Mouse (Mus musculus) MEL (cell line): ENCODE results near the gene Fam166b. TPM values are rescaled to one million over a fixed set of nuclear protein-coding genes. Genes with fewer than 3 reads are reported as not detected.
A peak's percentile ranks its signal among the peaks of the same experiment; 100 is the strongest.

ENCODE experiments used
- DNase-seq: peaks from one replicate; pipeline ENCODE4 v3.0.0; 2011; ENCODE audit warnings: low read depth, low spot score
- H3K27ac ChIP-seq: 2 replicates; pipeline ENCODE4 v1.5.1; 2012; ENCODE audit warnings: low read depth, mild to moderate bottlenecking, control low read depth, low read length, moderate library complexity; ENCODE audit not compliant: control insufficient read depth
- H3K27me3 ChIP-seq, 2 experiments: fragments of 150-350 bp in 1 of 2; sonication (generic) in 1 of 2; 2 replicates each; pipeline ENCODE4 v1.6.1; 2012; ENCODE audit warnings: low read length in 2 of 2, mild to moderate bottlenecking in 2 of 2, improper control_type of control experiment in 1 of 2, moderate library complexity in 1 of 2; ENCODE audit not compliant: insufficient read depth in 2 of 2, control insufficient read depth in 1 of 2
- H3K36me3 ChIP-seq, 2 experiments: 2 replicates each; pipeline ENCODE4 v1.6.1; 2012 to 2014; ENCODE audit warnings: low read length in 2 of 2, improper control_type of control experiment in 1 of 2, inconsistent platforms in 1 of 2, mild to moderate bottlenecking in 1 of 2; ENCODE audit not compliant: insufficient read depth in 2 of 2, control insufficient read depth in 1 of 2
- H3K4me1 ChIP-seq, 2 experiments: fragments of 150-350 bp in 1 of 2; sonication (generic) in 1 of 2; 2 replicates each; pipeline ENCODE4 v1.6.1; 2012; ENCODE audit warnings: low read length in 2 of 2, improper control_type of control experiment in 1 of 2, mild to moderate bottlenecking in 1 of 2; ENCODE audit not compliant: insufficient read depth in 2 of 2, control insufficient read depth in 1 of 2
- H3K4me3 ChIP-seq, 2 experiments: fragments of 150-350 bp in 1 of 2; sonication (generic) in 1 of 2; 2 replicates each; pipeline ENCODE4 v1.5.1; 2012; ENCODE audit warnings: low read depth in 2 of 2, low read length in 2 of 2, mild to moderate bottlenecking in 2 of 2, moderate library complexity in 2 of 2, control low read depth in 1 of 2, improper control_type of control experiment in 1 of 2; ENCODE audit not compliant: control insufficient read depth in 1 of 2, insufficient read depth in 1 of 2
- H3K79me2 ChIP-seq: 2 replicates; pipeline ENCODE4 v1.6.1; 2012; ENCODE audit warnings: mild to moderate bottlenecking, low read length, moderate library complexity; ENCODE audit not compliant: control insufficient read depth, poor library complexity, insufficient read depth
- H3K9ac ChIP-seq: 2 replicates; pipeline ENCODE4 v1.6.1; 2012; ENCODE audit warnings: low read depth, mild to moderate bottlenecking, control low read depth, low read length, moderate library complexity; ENCODE audit not compliant: control insufficient read depth, poor library complexity, severe bottlenecking
- H3K9me3 ChIP-seq: fragments of 150-350 bp; sonication (generic); replicated peaks from 2 replicates; pipeline ENCODE4 v1.6.1; 2012; ENCODE audit warnings: mild to moderate bottlenecking, low read length, improper control_type of control experiment, moderate library complexity; ENCODE audit not compliant: insufficient read depth
- CTCF ChIP-seq, 3 experiments: IDR thresholded peaks in 2 of 3; conservative IDR thresholded peaks in 1 of 3; 2 replicates each; pipeline ENCODE4 v1.5.1; 2011 to 2012; ENCODE audit warnings: low read length in 3 of 3, low read depth in 2 of 3, mild to moderate bottlenecking in 2 of 3, improper control_type of control experiment in 1 of 3, inconsistent platforms in 1 of 3, mixed read lengths in 1 of 3, moderate library complexity in 1 of 3; ENCODE audit not compliant: control insufficient read depth in 1 of 3, insufficient read depth in 1 of 3, poor library complexity in 1 of 3, severe bottlenecking in 1 of 3
- ETS1 ChIP-seq: IDR thresholded peaks from 2 replicates; pipeline ENCODE4 v1.6.1; 2012; ENCODE audit warnings: low read depth, mild to moderate bottlenecking, inconsistent platforms, low read length, improper control_type of control experiment, moderate library complexity
- GATA1 ChIP-seq: IDR thresholded peaks from 2 replicates; pipeline ENCODE4 v1.6.1; 2011; ENCODE audit warnings: low read depth, low read length, improper control_type of control experiment
- HCFC1 ChIP-seq: IDR thresholded peaks from 2 replicates; pipeline ENCODE4 v1.6.1; 2012; ENCODE audit warnings: low read depth, mild to moderate bottlenecking, inconsistent platforms, low read length, improper control_type of control experiment, moderate library complexity
- MAFK ChIP-seq: IDR thresholded peaks from 2 replicates; pipeline ENCODE4 v1.6.1; 2011; ENCODE audit warnings: low read depth, mild to moderate bottlenecking, low read length, improper control_type of control experiment, borderline replicate concordance
- MAX ChIP-seq: IDR thresholded peaks from 2 replicates; pipeline ENCODE4 v1.6.1; 2011; ENCODE audit warnings: low read length, improper control_type of control experiment
- MEF2A ChIP-seq: IDR thresholded peaks from 2 replicates; pipeline ENCODE4 v1.6.1; 2014; ENCODE audit warnings: low read depth, mild to moderate bottlenecking, inconsistent platforms, low read length, improper control_type of control experiment; ENCODE audit not compliant: poor library complexity, insufficient replicate concordance, severe bottlenecking; ENCODE audit errors: extremely low read depth
- NELFE ChIP-seq: IDR thresholded peaks from 2 replicates; pipeline ENCODE4 v1.6.1; 2011; ENCODE audit warnings: low read depth, low read length, improper control_type of control experiment
- NRF1 ChIP-seq: IDR thresholded peaks from 2 replicates; pipeline ENCODE4 v1.6.1; 2014; ENCODE audit warnings: low read depth, mild to moderate bottlenecking, inconsistent platforms, low read length, improper control_type of control experiment, moderate library complexity; ENCODE audit not compliant: poor library complexity, insufficient read depth, severe bottlenecking
- RAD21 ChIP-seq: IDR thresholded peaks from 2 replicates; pipeline ENCODE4 v1.6.1; 2011; ENCODE audit warnings: mild to moderate bottlenecking, low read depth, low read length, improper control_type of control experiment
- RCOR1 ChIP-seq: IDR thresholded peaks from 2 replicates; pipeline ENCODE4 v1.6.1; 2012; ENCODE audit warnings: low read depth, mild to moderate bottlenecking, inconsistent platforms, low read length, improper control_type of control experiment
- SIN3A ChIP-seq: IDR thresholded peaks from 2 replicates; pipeline ENCODE4 v1.6.1; 2012; ENCODE audit warnings: low read length, improper control_type of control experiment, inconsistent platforms
- USF1 ChIP-seq: IDR thresholded peaks from 2 replicates; pipeline ENCODE4 v1.6.1; 2014; ENCODE audit warnings: low read depth, mild to moderate bottlenecking, inconsistent platforms, low read length, improper control_type of control experiment, moderate library complexity
- USF2 ChIP-seq, 2 experiments: IDR thresholded peaks; 2 replicates each; pipeline ENCODE4 v1.6.1; 2011 to 2012; ENCODE audit warnings: improper control_type of control experiment in 2 of 2, low read length in 2 of 2, borderline replicate concordance in 1 of 2, inconsistent platforms in 1 of 2, low read depth in 1 of 2, mild to moderate bottlenecking in 1 of 2; ENCODE audit not compliant: insufficient read depth in 1 of 2
- ZC3H11A ChIP-seq: IDR thresholded peaks from 2 replicates; pipeline ENCODE4 v1.6.1; 2012; ENCODE audit warnings: low read depth, mild to moderate bottlenecking, inconsistent platforms, low read length, improper control_type of control experiment
- ZKSCAN1 ChIP-seq: IDR thresholded peaks from 2 replicates; pipeline ENCODE4 v1.6.1; 2012; ENCODE audit warnings: low read depth, mild to moderate bottlenecking, inconsistent platforms, low read length, improper control_type of control experiment, moderate library complexity
- ZMIZ1 ChIP-seq: IDR thresholded peaks from 2 replicates; pipeline ENCODE4 v1.6.1; 2012; ENCODE audit warnings: low read depth, mild to moderate bottlenecking, inconsistent platforms, low read length, improper control_type of control experiment, moderate library complexity
- ZNF384 ChIP-seq: IDR thresholded peaks from 2 replicates; pipeline ENCODE4 v1.6.1; 2012; ENCODE audit warnings: low read depth, mild to moderate bottlenecking, inconsistent platforms, low read length, improper control_type of control experiment
- polyA plus RNA-seq, 2 experiments: library from polyadenylated mRNA; stranded (reverse) in 1 of 2; unstranded in 1 of 2; fragments of >175 nt in 1 of 2; fragments of >200 nt in 1 of 2; gene quantifications; 2 replicates each; pipeline versions ENCODE4 v1.2.1 to v1.2.4; 2012; ENCODE audit warnings: low replicate concordance in 2 of 2, low read depth in 1 of 2; ENCODE audit not compliant: insufficient read length in 2 of 2, insufficient read depth in 1 of 2, missing spikeins in 1 of 2
- total RNA-seq: library from RNA; depleted of rRNA; stranded (reverse); fragments of 300-350 nt; gene quantifications from 2 replicates; pipeline ENCODE4 v1.2.3, GENCODE M21; 2012

Gene Fam166b
- total and polyA plus RNA-seq, 3 experiments = not detected

DNA sequence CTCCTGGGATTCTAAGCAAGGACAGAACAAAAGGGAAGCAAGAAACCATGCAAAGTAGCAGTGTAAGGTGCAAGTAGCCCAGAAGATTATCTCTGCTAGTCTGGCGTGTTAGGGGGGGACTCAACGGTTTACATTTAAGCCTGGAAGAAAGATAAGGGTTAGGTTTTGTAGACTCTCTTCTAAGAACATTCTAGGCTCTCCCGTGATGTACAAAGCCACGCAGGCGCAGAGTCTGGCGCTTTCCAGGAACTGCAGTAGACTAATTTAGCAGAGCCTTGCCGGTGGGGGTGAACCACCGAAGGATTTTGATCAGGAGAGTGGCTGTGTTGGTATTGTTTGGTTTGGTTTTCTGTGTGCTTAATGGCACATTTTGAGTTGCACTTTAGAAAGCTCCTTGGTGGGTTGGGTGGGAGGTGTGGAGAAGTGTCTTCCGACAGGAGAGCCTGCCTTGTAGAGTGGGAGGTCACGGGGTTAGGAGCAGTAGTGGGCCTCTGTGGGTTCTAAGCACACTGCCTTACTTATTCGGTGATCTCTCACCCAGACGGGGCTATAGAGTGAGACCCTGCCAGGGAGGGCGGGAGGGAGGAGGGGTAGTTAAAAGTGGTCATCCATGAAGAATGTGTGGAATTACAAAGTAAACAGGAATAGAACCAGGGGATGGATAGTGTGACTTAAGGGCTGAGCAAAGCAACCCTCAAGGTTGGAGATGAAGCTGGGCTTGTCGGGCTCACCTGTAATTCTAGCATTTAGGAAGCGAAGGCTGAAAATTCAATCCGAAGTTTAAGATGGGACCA is 11.5 kb downstream of the Fam166b start (continued):
- peak; percentile 47; the same call in 1 of the 2 replicates for TF ChIP-seq HCFC1

DNA sequence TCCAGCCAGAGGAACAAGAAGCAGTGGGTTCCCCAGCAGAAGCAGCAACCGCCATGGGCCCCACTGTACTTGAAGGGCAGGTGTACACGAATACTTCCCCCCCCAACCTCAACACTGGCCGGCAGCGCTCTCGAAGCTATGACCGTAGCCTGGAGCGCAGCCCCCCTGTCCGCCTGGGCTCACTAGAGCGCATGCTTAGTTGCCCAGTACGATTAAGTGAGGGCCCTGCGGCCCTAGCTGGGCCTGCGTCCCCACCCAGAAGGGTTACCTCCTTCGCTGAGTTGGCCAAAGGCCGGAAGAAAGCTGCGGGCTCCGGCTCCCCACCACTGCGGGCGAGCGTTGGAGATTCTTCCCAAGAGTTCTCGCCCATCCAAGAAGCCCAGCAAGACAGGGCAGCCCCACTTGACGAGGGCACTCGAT is 12.9 kb downstream of the Fam166b start:
- Histone ChIP-seq H3K79me2 (no peaks in the 10 kb centered on the region; the same call in 1 of the 2 replicates), H3K4me3 (no peak overlapping the region), H3K27ac (no peak overlapping the region; the same call in 1 of the 2 replicates), H3K4me1 (peaks cover 9 to 33% of the 10 kb centered on the region in 2 experiments), H3K27me3 (no peaks in the 10 kb centered on the region), H3K36me3 (peaks cover 0 to 30% of the 10 kb centered on the region in 2 experiments; a peak in 2 of 4 replicates), H3K9ac (no peak overlapping the region), H3K9me3 (no peaks in the 10 kb centered on the region)
- TF ChIP-seq ZKSCAN1 (no peak), CTCF (IDR thresholded peaks at IDR 0.05 in 2 of 3, conservative IDR thresholded peaks at IDR 0.05 in 1 of 3; ENCODE audit: control insufficient read depth in 1 of 3, insufficient read depth in 1 of 3, low read depth in 2 of 3, low read length in 3 of 3, poor library complexity in 1 of 3, severe bottlenecking in 1 of 3) (no peak), ETS1 (no peak), GATA1 (no peak), ZNF384 (no peak), RAD21 (no peak), HCFC1 (no peak), ZC3H11A (no peak), RCOR1 (no peak), USF2 (IDR thresholded peaks at IDR 0.05; ENCODE audit: borderline replicate concordance in 1 of 2, insufficient read depth in 1 of 2, low read depth in 1 of 2, low read length in 2 of 2) (no peak), MEF2A (no peak)
- no peak for DNase-seq

DNA sequence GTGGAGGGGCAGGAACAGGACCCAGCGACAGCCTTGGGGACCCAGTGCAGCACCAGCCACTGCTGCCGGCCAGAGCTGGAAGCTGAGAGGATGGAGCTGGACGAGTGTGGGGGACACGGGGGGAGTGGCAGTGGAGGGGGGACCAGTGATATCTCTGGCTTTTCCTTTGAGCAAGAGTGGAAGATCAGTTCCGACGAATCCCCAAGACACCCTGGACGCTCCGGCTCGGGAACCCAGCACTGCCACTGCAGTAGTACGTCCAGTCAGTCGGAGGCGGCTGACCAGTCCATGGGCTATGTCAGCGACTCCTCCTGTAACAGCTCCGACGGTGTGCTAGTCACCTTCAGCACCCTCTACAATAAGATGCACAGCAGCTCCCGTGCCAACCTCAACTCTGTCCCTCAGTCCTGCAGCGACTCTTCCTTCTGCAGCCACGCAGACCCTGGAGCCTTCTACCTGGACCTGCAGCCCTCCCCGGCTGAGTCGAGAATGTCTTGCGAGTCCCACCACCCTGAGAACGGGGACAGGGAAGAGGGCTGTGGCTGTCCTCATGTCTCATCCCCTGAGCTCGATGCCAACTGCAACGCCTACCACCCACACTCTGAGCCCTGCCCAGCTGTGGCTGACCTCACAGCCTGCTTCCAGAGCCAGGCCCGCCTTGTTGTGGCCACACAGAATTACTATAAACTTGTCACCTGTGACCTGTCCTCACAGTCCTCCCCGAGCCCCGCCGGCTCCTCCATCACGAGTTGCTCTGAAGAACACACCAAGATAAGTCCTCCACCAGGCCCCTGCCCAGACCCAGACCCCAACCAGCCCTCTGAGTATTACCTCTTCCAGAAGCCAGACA is 13.5 kb downstream of the Fam166b start:
- Histone ChIP-seq H3K9ac (no peak overlapping the region), H3K36me3 (peaks cover 0 to 30% of the 10 kb centered on the region in 2 experiments; a peak in 2 of 4 replicates), H3K79me2 (no peaks in the 10 kb centered on the region; the same call in 1 of the 2 replicates), H3K27ac (no peak overlapping the region), H3K4me1 (peaks cover 9 to 33% of the 10 kb centered on the region in 2 experiments), H3K27me3 (no peaks in the 10 kb centered on the region)
- TF ChIP-seq NELFE = no peak
- no peak for TF ChIP-seq ZNF384
- no peak for TF ChIP-seq GATA1
- no peak for TF ChIP-seq ZMIZ1
- TF ChIP-seq SIN3A = no peak
- TF ChIP-seq NRF1 = no peak
- no peak for TF ChIP-seq CTCF (IDR thresholded peaks at IDR 0.05 in 2 of 3, conservative IDR thresholded peaks at IDR 0.05 in 1 of 3; ENCODE audit: control insufficient read depth in 1 of 3, insufficient read depth in 1 of 3, low read depth in 2 of 3, low read length in 3 of 3, poor library complexity in 1 of 3, severe bottlenecking in 1 of 3)
- TF ChIP-seq USF1 = no peak
- TF ChIP-seq ZKSCAN1 = no peak
- no peak for TF ChIP-seq MAX
- no peak for TF ChIP-seq MAFK
- no peak for TF ChIP-seq ETS1
- TF ChIP-seq, all 39 proteins: peak for 0
- Histone ChIP-seq H3K9me3 (no peaks in the 10 kb centered on the region), H3K4me3 (no peak overlapping the region)
- DNase-seq = no peak
